Mouse (Mus musculus) intestine, embryonic 15.5 days (tissue): Measurements from ENCODE around the gene Ryr3. TPM values are rescaled to one million over a fixed set of nuclear protein-coding genes. Genes with fewer than 3 reads are reported as not detected.

Source experiments
- ATAC-seq: fragments of 200-750 bp; cut with Nextera tagmentation; 2 replicates; pipeline ENCODE4 v1.8.0; 2017; ENCODE audit warnings: moderate TSS enrichment, moderate library complexity
- H3K27ac ChIP-seq: fragments of 300-500 bp; sonication (generic); 2 replicates; pipeline ENCODE4 v1.5.1; 2015; ENCODE audit warnings: mild to moderate bottlenecking, inconsistent platforms
- H3K27me3 ChIP-seq: fragments of 300-500 bp; sonication (generic); replicated peaks from 2 replicates; pipeline ENCODE4 v1.6.1; 2015; ENCODE audit warnings: inconsistent platforms
- H3K36me3 ChIP-seq: fragments of 300-500 bp; sonication (generic); 2 replicates; pipeline ENCODE4 v1.6.1; 2015; ENCODE audit warnings: inconsistent platforms
- H3K4me1 ChIP-seq: fragments of 300-500 bp; sonication (generic); replicated peaks from 2 replicates; pipeline ENCODE4 v1.6.1; 2015; ENCODE audit warnings: inconsistent platforms
- H3K4me2 ChIP-seq: fragments of 300-500 bp; sonication (generic); replicated peaks from 2 replicates; pipeline ENCODE4 v1.6.1; 2015; ENCODE audit warnings: mild to moderate bottlenecking, inconsistent platforms
- H3K4me3 ChIP-seq: fragments of 300-500 bp; sonication (generic); replicated peaks from 2 replicates; pipeline ENCODE4 v1.5.1; 2015; ENCODE audit warnings: inconsistent platforms
- H3K9ac ChIP-seq: fragments of 300-500 bp; sonication (generic); 2 replicates; pipeline ENCODE4 v1.6.1; 2015; ENCODE audit warnings: inconsistent platforms
- H3K9me3 ChIP-seq: fragments of 300-500 bp; sonication (generic); 2 replicates; pipeline ENCODE4 v1.6.1; 2016; ENCODE audit warnings: inconsistent platforms
- WGBS: fragments of 180-500 bp; shearing (Covaris S2); methylation state at CpG from one replicate; pipeline ENCODE4 v1.1.7; 2015; 5-methylcytosine and 5-hydroxymethylcytosine counted together
- polyA plus RNA-seq: library from polyadenylated mRNA; unstranded; fragments of >200 nt; fragmentation: Nextera tagmentation; extraction: Ambion mirVana; gene quantifications from 2 replicates; pipeline ENCODE4 v1.2.1, GENCODE M21; 2015

Ryr3 gene
- polyA plus RNA-seq, 1 experiment from 2014 or later: 1.5 TPM

DNA sequence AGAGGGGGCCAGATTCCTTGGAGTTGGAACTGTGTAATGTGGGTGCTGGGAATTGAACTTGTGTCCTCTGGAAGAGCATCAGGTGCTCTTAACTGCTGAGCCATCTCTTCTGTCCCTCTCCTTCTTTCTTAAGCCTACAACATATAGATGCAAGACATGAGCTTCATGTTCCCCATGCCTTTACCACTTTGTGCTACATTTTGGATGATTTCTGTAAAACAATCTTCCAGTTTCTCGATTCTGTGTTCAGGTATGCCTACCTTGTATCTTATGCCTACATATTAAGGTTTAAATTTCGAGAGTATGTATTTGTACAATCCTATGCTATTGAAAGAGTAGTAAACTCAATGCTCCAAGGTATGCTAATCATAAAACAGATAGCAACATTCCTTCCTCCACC is 540.7 kb downstream of the Ryr3 start:
- Histone ChIP-seq H3K27me3 (no peaks in the 10 kb centered on the region), H3K27ac (no peak overlapping the region), H3K4me2 (no peak overlapping the region), H3K9me3 (no peaks in the 10 kb centered on the region), H3K4me1 (no peaks in the 10 kb centered on the region), H3K4me3 (no peak overlapping the region), H3K9ac (no peak overlapping the region), H3K36me3 (no peaks in the 10 kb centered on the region)
- no peak for ATAC-seq
- WGBS: 76% methylated on average over 2 of the region's 2 CpGs

DNA sequence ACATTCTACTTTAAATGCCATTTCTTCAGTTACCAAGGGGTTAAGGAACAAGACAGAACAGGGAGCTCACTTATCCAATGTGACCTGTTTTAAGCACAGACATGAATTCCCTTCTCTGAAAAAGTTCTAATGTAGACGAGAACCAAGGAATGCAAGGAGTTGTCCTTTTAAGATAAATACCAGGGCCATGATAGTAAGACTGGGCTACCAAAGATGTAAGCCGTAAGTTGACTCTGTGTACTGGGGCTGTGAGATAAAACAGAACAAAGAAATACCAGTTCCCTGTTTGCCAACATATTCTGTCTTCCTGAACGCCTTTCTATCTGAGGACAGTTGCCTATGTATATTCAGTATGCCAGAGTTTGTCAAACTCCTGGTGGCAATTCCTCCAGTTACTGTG is 547.4 kb downstream of the Ryr3 start:
- H3K9ac ChIP-seq: no peak overlapping the region
- no peak overlapping the region for H3K4me3 ChIP-seq
- H3K36me3 ChIP-seq: no peaks in the 10 kb centered on the region
- no peaks in the 10 kb centered on the region for H3K4me1 ChIP-seq
- no peak for ATAC-seq
- no peak overlapping the region for H3K27ac ChIP-seq
- H3K9me3 ChIP-seq: no peaks in the 10 kb centered on the region
- H3K4me2 ChIP-seq: no peak overlapping the region
- no peaks in the 10 kb centered on the region for H3K27me3 ChIP-seq
- whole genome bisulfite sequencing: 46% methylated on average over 3 of the region's 3 CpGs

- H3K27me3 ChIP-seq: no peaks in the 10 kb centered on the region
- H3K4me1 ChIP-seq: no peaks in the 10 kb centered on the region
- H3K36me3 ChIP-seq: no peaks in the 10 kb centered on the region
- no peak overlapping the region for H3K4me2 ChIP-seq
- H3K9me3 ChIP-seq: no peaks in the 10 kb centered on the region
- no peak overlapping the region for H3K4me3 ChIP-seq
- no peak overlapping the region for H3K27ac ChIP-seq
- WGBS: 41% methylated on average over 5 of the region's 5 CpGs
- ATAC-seq: no peak
- H3K9ac ChIP-seq: no peak overlapping the region
These were observed 560.8 kb downstream of the Ryr3 start for GRCm38 (mm10) chr2:112656131-112656530.

DNA sequence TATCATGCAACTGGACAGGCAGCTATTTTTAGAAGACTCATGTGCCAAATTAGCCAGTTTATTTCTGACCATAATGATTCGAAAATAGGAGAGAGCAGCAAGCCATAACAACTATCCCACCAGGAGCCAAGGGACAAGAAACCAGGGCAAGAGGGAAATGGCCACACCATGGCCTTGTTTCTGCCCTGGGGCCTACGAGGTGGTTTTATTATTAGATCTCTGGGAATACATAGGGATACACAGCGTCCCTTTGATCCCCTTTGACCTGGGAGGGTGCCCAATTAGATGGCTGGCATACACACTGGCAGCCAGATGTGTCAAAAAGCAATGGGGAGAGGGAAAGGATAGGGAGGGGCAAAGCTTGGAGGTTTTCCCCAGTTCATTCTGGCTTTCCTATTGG is 563.1 kb downstream of the Ryr3 start:
- Histone ChIP-seq H3K4me2 (no peak overlapping the region), H3K27me3 (no peaks in the 10 kb centered on the region), H3K9me3 (no peaks in the 10 kb centered on the region), H3K36me3 (no peaks in the 10 kb centered on the region), H3K9ac (no peak overlapping the region), H3K27ac (no peak overlapping the region), H3K4me3 (no peak overlapping the region), H3K4me1 (no peaks in the 10 kb centered on the region)
- 78% methylated on average over 3 of the region's 3 CpGs for WGBS
- no peak for ATAC-seq

GRCm38 (mm10) chr2:112637206-112637605 is 579.7 kb downstream of the Ryr3 start:
- Histone ChIP-seq H3K27me3 (no peaks in the 10 kb centered on the region), H3K4me2 (no peak overlapping the region), H3K4me3 (no peak overlapping the region), H3K9me3 (no peaks in the 10 kb centered on the region), H3K4me1 (no peaks in the 10 kb centered on the region), H3K36me3 (no peaks in the 10 kb centered on the region), H3K27ac (no peak overlapping the region), H3K9ac (no peak overlapping the region)
- no peak for ATAC-seq
- 85% methylated on average over 5 of the region's 5 CpGs for WGBS

- no peaks in the 10 kb centered on the region for H3K4me1 ChIP-seq
- H3K4me3 ChIP-seq: no peak overlapping the region
- no peak overlapping the region for H3K4me2 ChIP-seq
- no peaks in the 10 kb centered on the region for H3K27me3 ChIP-seq
- no peak for ATAC-seq
- H3K9ac ChIP-seq: no peak overlapping the region
- WGBS: 90% methylated on average over 9 of the region's 9 CpGs
- no peaks in the 10 kb centered on the region for H3K9me3 ChIP-seq
- H3K36me3 ChIP-seq: no peaks in the 10 kb centered on the region
- no peak overlapping the region for H3K27ac ChIP-seq
These were observed 584.4 kb downstream of the Ryr3 start for GRCm38 (mm10) chr2:112632536-112632935.

DNA sequence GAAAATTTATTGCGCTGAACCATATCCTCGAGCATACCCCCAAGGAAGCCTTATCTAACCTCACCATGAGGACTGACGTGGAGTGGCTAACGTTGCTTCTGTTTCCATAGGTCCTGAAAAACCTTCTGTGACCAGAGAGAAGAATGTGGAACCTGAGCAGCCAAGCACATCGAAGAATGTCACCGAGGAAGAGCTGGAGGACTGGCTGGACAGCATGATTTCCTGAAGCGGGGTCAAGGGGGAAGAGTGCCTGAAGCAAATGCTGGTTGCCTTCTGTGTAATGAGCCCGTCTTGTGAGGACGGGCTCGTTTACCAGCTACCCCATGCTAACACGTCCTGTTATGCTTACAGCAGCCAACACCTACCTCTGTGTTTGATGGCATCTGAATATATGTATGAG is 586.2 kb downstream of the Ryr3 start:
- H3K9ac ChIP-seq: no peak overlapping the region
- no peak for ATAC-seq
- no peak overlapping the region for H3K4me3 ChIP-seq
- H3K36me3 ChIP-seq: no peaks in the 10 kb centered on the region
- H3K4me2 ChIP-seq: no peak overlapping the region
- H3K27ac ChIP-seq: no peak overlapping the region
- H3K4me1 ChIP-seq: no peaks in the 10 kb centered on the region
- no peaks in the 10 kb centered on the region for H3K9me3 ChIP-seq
- no peaks in the 10 kb centered on the region for H3K27me3 ChIP-seq
- 89% methylated on average over 11 of the region's 11 CpGs for WGBS

DNA sequence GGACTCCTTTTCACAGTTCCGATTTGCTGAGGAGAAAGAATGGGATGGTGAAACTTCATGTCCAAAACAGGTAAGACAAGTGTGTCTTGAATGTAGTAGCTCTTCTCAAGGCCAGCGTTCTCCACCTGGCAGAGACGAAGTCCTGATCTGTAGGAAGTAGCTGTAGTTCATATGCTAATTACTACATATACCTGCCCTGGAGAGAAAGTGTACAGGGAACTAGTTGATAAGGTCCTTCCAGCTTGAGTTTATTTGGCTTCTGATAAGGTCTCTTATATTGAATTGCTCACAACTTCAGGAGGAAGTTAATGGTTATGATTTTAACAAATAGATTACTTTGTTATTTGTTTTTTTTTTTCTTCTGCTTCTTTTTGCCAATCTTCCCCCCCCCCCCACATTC is 591.7 kb downstream of the Ryr3 start:
- ATAC-seq: peak; percentile 67
- Histone ChIP-seq H3K27me3 (no peaks in the 10 kb centered on the region), H3K4me2 (no peak overlapping the region), H3K36me3 (no peaks in the 10 kb centered on the region), H3K9ac (no peak overlapping the region), H3K4me1 (no peaks in the 10 kb centered on the region), H3K9me3 (no peaks in the 10 kb centered on the region), H3K4me3 (no peak overlapping the region), H3K27ac (no peak overlapping the region)
- WGBS: 62% methylated on average over 3 of the region's 3 CpGs

DNA sequence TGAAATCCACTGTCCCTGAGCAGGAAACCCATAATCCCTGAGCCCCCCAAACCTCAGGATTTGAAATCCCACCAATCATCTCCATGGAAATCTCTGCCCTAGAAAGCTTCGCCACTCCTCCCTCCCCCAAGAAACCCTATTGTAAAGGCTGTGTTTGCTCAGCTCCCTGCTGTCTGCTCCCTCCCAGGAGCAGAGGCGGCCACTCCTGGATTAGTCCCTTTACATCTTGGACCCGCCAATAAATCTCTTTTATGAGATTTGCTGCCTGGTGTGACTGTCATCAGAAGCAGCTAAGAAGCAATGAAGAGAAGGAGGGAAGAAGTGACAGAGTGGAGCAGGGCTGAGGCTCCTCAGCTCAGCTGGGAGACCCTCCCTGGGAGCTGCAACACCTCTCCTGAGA is 599.7 kb downstream of the Ryr3 start:
- ATAC-seq: peak; percentile 59
- no peaks in the 10 kb centered on the region for H3K9me3 ChIP-seq
- H3K4me2 ChIP-seq: no peak overlapping the region
- no peak overlapping the region for H3K4me3 ChIP-seq
- no peak overlapping the region for H3K9ac ChIP-seq
- no peaks in the 10 kb centered on the region for H3K4me1 ChIP-seq
- no peaks in the 10 kb centered on the region for H3K27me3 ChIP-seq
- 30% methylated on average over 3 of the region's 3 CpGs for WGBS
- H3K27ac ChIP-seq: no peak overlapping the region
- no peaks in the 10 kb centered on the region for H3K36me3 ChIP-seq

GRCm38 (mm10) chr2:112614375-112614774 is 602.5 kb downstream of the Ryr3 start:
- H3K4me3 ChIP-seq: no peak overlapping the region
- H3K36me3 ChIP-seq: no peaks in the 10 kb centered on the region
- no peak overlapping the region for H3K9ac ChIP-seq
- WGBS: 87% methylated on average over 7 of the region's 7 CpGs
- no peak overlapping the region for H3K4me2 ChIP-seq
- no peaks in the 10 kb centered on the region for H3K9me3 ChIP-seq
- no peak overlapping the region for H3K27ac ChIP-seq
- ATAC-seq: no peak
- no peaks in the 10 kb centered on the region for H3K4me1 ChIP-seq
- H3K27me3 ChIP-seq: no peaks in the 10 kb centered on the region

DNA sequence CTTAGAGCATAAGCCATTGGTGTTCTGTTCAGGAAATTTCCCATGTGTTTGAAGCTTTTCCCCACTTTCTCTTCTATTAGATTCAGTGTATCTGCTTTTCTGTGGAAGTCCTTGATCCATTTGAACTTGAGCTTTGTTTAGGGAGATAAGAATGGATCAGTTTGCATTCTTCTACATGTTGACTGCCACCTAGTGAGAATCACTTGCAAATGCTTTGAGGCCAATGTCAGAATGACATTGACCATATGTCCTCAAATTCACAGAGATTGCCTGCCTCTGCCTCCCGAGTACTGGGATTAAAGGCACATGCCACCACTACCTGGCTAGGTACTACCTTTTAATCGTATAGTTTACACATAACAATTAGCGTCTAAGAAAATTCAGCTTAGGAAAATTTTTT is 604.3 kb downstream of the Ryr3 start:
- H3K27me3 ChIP-seq: no peaks in the 10 kb centered on the region

GRCm38 (mm10) chr2:112606536-112606935 is 610.4 kb downstream of the Ryr3 start:
- H3K9ac ChIP-seq: no peak overlapping the region
- no peaks in the 10 kb centered on the region for H3K4me1 ChIP-seq
- no peak for ATAC-seq
- WGBS: 70% methylated on average over 3 of the region's 3 CpGs
- no peak overlapping the region for H3K27ac ChIP-seq
- no peaks in the 10 kb centered on the region for H3K9me3 ChIP-seq
- no peaks in the 10 kb centered on the region for H3K36me3 ChIP-seq
- H3K27me3 ChIP-seq: no peaks in the 10 kb centered on the region
- H3K4me3 ChIP-seq: no peak overlapping the region
- H3K4me2 ChIP-seq: no peak overlapping the region

More for the DNA sequence above, 604.3 kb downstream of the Ryr3 start:
- Histone ChIP-seq H3K36me3 (no peaks in the 10 kb centered on the region), H3K4me3 (no peak overlapping the region), H3K4me1 (no peaks in the 10 kb centered on the region), H3K9ac (no peak overlapping the region), H3K4me2 (no peak overlapping the region), H3K9me3 (no peaks in the 10 kb centered on the region), H3K27ac (no peak overlapping the region)
- 74% methylated on average over 3 of the region's 3 CpGs for WGBS
- no peak for ATAC-seq

DNA sequence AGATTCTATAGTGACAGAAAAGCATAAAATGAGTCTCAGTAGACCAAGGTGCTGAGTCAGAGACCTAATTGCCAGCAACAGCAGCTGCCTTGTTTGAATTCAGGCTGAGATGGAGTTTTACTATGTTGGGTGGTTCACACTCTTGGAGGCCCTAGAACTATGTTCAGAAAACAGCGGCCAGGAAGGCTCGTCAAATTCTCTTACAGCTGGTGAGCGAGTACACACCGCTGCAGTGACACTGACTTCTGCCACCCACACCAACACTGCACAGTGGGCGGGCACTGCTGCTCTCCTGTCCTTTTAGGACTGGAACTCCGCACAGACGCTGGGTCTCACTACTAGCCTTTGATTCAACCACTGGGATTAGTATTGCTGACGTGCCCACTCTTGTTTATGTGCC is 614.4 kb downstream of the Ryr3 start:
- no peak overlapping the region for H3K4me2 ChIP-seq
- H3K9me3 ChIP-seq: no peaks in the 10 kb centered on the region
- H3K27ac ChIP-seq: no peak overlapping the region
- no peak for ATAC-seq
- H3K4me3 ChIP-seq: no peak overlapping the region
- H3K36me3 ChIP-seq: no peaks in the 10 kb centered on the region
- no peaks in the 10 kb centered on the region for H3K27me3 ChIP-seq
- WGBS: 72% methylated on average over 8 of the region's 8 CpGs
- no peaks in the 10 kb centered on the region for H3K4me1 ChIP-seq
- H3K9ac ChIP-seq: no peak overlapping the region

DNA sequence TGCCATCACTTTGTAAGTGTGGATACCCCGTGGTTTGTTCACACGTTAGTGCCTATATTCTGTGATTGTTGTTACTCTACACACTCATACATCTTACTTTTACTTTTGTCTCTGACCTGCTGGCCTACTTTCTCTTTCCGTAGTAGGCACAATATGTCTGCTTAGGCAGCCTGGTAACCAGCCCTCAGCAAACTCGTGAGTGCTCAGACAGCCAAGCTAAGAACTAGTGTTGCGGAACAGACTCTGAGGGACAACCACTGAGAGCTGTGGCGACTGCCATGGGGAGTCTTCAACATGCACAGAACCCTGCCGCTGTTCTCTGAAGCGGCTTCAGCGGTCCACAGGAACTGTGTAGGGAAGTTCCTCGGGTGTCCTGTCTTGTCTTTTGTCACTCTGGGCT is 616.7 kb downstream of the Ryr3 start:
- ATAC-seq: no peak
- H3K4me2 ChIP-seq: no peak overlapping the region
- no peaks in the 10 kb centered on the region for H3K4me1 ChIP-seq
- H3K27ac ChIP-seq: no peak overlapping the region
- 76% methylated on average over 10 of the region's 10 CpGs for WGBS
- H3K36me3 ChIP-seq: no peaks in the 10 kb centered on the region
- no peak overlapping the region for H3K4me3 ChIP-seq
- H3K9me3 ChIP-seq: no peaks in the 10 kb centered on the region
- H3K27me3 ChIP-seq: no peaks in the 10 kb centered on the region
- no peak overlapping the region for H3K9ac ChIP-seq
